Mouse (Mus musculus): Measurements from ENCODE around the gene Sat2. TPM values are rescaled to one million over a fixed set of nuclear protein-coding genes. Genes with fewer than 3 reads are reported as not detected.

Sat2 gene
- polyA plus RNA-seq, 1 experiment from 2014 or later = 18.7 TPM

- Histone ChIP-seq H3K36me3 (ENCODE audit: control insufficient read depth, insufficient read depth, low read length) (peaks cover 3% of the 10 kb centered on the region), H3K27ac (ENCODE audit: low read length) (peak within 1 kb of the TSS; percentile 90), H3K4me2 (replicated peaks; ENCODE audit: low read depth, low read length) (peak within 1 kb of the TSS; percentile 81), H3K9me3 (ENCODE audit: control insufficient read depth, low read depth, low read length) (no peaks in the 10 kb centered on the region), H3K27me3 (ENCODE audit: control insufficient read depth, insufficient read depth, low read length) (no peaks in the 10 kb centered on the region), H3K9ac (replicated peaks; ENCODE audit: low read depth, low read length) (peak within 1 kb of the TSS; percentile 95), H3K4me1 (ENCODE audit: control insufficient read depth, insufficient read depth, low read length) (peaks cover 17% of the 10 kb centered on the region), H3K4me3 (ENCODE audit: low read depth, low read length) (peak within 1 kb of the TSS; percentile 98)
- WGBS = under 1% methylated on average over 42 of the region's 56 CpGs
- ATAC-seq (ENCODE audit: insufficient number of reproducible peaks, insufficient read depth, low FRiP score, low read depth) = peak; percentile 99
Observed at GRCm38 (mm10) chr11:69632284-69633089, 10.7 kb downstream of the Sat2 start, which contains the start of gene Fxr2. Fxr2 (plus strand) TSS chr11:69632990.

- Histone ChIP-seq H3K4me3 (ENCODE audit: low read depth, low read length) (peak overlapping the region; percentile 98), H3K27me3 (ENCODE audit: control insufficient read depth, insufficient read depth, low read length) (no peaks in the 10 kb centered on the region), H3K36me3 (ENCODE audit: control insufficient read depth, insufficient read depth, low read length) (peaks cover 5% of the 10 kb centered on the region), H3K4me1 (ENCODE audit: control insufficient read depth, insufficient read depth, low read length) (peaks cover 17% of the 10 kb centered on the region), H3K27ac (ENCODE audit: low read length) (peak overlapping the region; percentile 90), H3K4me2 (replicated peaks; ENCODE audit: low read depth, low read length) (peak overlapping the region; percentile 81), H3K9me3 (ENCODE audit: control insufficient read depth, low read depth, low read length) (no peaks in the 10 kb centered on the region), H3K9ac (replicated peaks; ENCODE audit: low read depth, low read length) (peak overlapping the region; percentile 95)
- ATAC-seq (ENCODE audit: insufficient number of reproducible peaks, insufficient read depth, low FRiP score, low read depth) = peak; percentile 54
- under 1% methylated on average over 37 of the region's 50 CpGs for WGBS
Observed at GRCm38 (mm10) chr11:69633128-69633866, 11.5 kb downstream of the Sat2 start.

GRCm38 (mm10) chr11:69635471-69635870, 13.6 kb downstream of the Sat2 start:
- peaks cover 23% of the 10 kb centered on the region for H3K36me3 ChIP-seq (ENCODE audit: control insufficient read depth, insufficient read depth, low read length)

GRCm38 (mm10) chr11:69645860-69646259, 24.0 kb downstream of the Sat2 start:
- no peaks in the 10 kb centered on the region for H3K9me3 ChIP-seq (ENCODE audit: control insufficient read depth, low read depth, low read length)
- 96% methylated on average over 5 of the region's 5 CpGs for WGBS

More at GRCm38 (mm10) chr11:69635471-69635870, 13.6 kb downstream of the Sat2 start:
- no peak overlapping the region for H3K27ac ChIP-seq (ENCODE audit: low read length)
- H3K4me3 ChIP-seq (ENCODE audit: low read depth, low read length) = no peak overlapping the region
- 76% methylated on average over 3 of the region's 3 CpGs for WGBS
- H3K27me3 ChIP-seq (ENCODE audit: control insufficient read depth, insufficient read depth, low read length) = no peaks in the 10 kb centered on the region
- peak overlapping the region; percentile 81; the same call in 1 of the 2 replicates for H3K4me2 ChIP-seq (replicated peaks; ENCODE audit: low read depth, low read length)
- no peak for ATAC-seq (ENCODE audit: insufficient number of reproducible peaks, insufficient read depth, low FRiP score, low read depth)
- peak overlapping the region; percentile 10; the same call in 1 of the 2 replicates for H3K9ac ChIP-seq (replicated peaks; ENCODE audit: low read depth, low read length)
- peaks cover 17% of the 10 kb centered on the region for H3K4me1 ChIP-seq (ENCODE audit: control insufficient read depth, insufficient read depth, low read length)
- H3K9me3 ChIP-seq (ENCODE audit: control insufficient read depth, low read depth, low read length) = no peaks in the 10 kb centered on the region

GRCm38 (mm10) chr11:69653399-69653798, 31.6 kb downstream of the Sat2 start:
- H3K9ac ChIP-seq (replicated peaks; ENCODE audit: low read depth, low read length) = no peak overlapping the region
- peaks cover 16% of the 10 kb centered on the region; the same call in 1 of the 2 replicates for H3K4me1 ChIP-seq (ENCODE audit: control insufficient read depth, insufficient read depth, low read length)
- H3K4me3 ChIP-seq (ENCODE audit: low read depth, low read length) = no peak overlapping the region
- no peak overlapping the region for H3K4me2 ChIP-seq (replicated peaks; ENCODE audit: low read depth, low read length)
- ATAC-seq (ENCODE audit: insufficient number of reproducible peaks, insufficient read depth, low FRiP score, low read depth) = no peak
- H3K9me3 ChIP-seq (ENCODE audit: control insufficient read depth, low read depth, low read length) = no peaks in the 10 kb centered on the region
- peaks cover 63% of the 10 kb centered on the region for H3K36me3 ChIP-seq (ENCODE audit: control insufficient read depth, insufficient read depth, low read length)
- no peaks in the 10 kb centered on the region for H3K27me3 ChIP-seq (ENCODE audit: control insufficient read depth, insufficient read depth, low read length)
- H3K27ac ChIP-seq (ENCODE audit: low read length) = no peak overlapping the region
- WGBS = 72% methylated on average over 5 of the region's 5 CpGs

More at GRCm38 (mm10) chr11:69645860-69646259, 24.0 kb downstream of the Sat2 start:
- no peaks in the 10 kb centered on the region for H3K4me1 ChIP-seq (ENCODE audit: control insufficient read depth, insufficient read depth, low read length)
- no peak overlapping the region for H3K4me2 ChIP-seq (replicated peaks; ENCODE audit: low read depth, low read length)
- no peak overlapping the region for H3K27ac ChIP-seq (ENCODE audit: low read length)
- no peak for ATAC-seq (ENCODE audit: insufficient number of reproducible peaks, insufficient read depth, low FRiP score, low read depth)
- H3K9ac ChIP-seq (replicated peaks; ENCODE audit: low read depth, low read length) = no peak overlapping the region
- H3K36me3 ChIP-seq (ENCODE audit: control insufficient read depth, insufficient read depth, low read length) = peaks cover 91% of the 10 kb centered on the region
- no peaks in the 10 kb centered on the region for H3K27me3 ChIP-seq (ENCODE audit: control insufficient read depth, insufficient read depth, low read length)
- H3K4me3 ChIP-seq (ENCODE audit: low read depth, low read length) = no peak overlapping the region

GRCm38 (mm10) chr11:69654760-69655159, 32.9 kb downstream of the Sat2 start:
- Histone ChIP-seq H3K9ac (replicated peaks; ENCODE audit: low read depth, low read length) (no peak overlapping the region), H3K4me2 (replicated peaks; ENCODE audit: low read depth, low read length) (no peak overlapping the region), H3K27ac (ENCODE audit: low read length) (peak overlapping the region; percentile 33; the same call in 1 of the 2 replicates), H3K27me3 (ENCODE audit: control insufficient read depth, insufficient read depth, low read length) (no peaks in the 10 kb centered on the region), H3K4me1 (ENCODE audit: control insufficient read depth, insufficient read depth, low read length) (peaks cover 16% of the 10 kb centered on the region; the same call in 1 of the 2 replicates), H3K36me3 (ENCODE audit: control insufficient read depth, insufficient read depth, low read length) (peaks cover 58% of the 10 kb centered on the region), H3K9me3 (ENCODE audit: control insufficient read depth, low read depth, low read length) (no peaks in the 10 kb centered on the region), H3K4me3 (ENCODE audit: low read depth, low read length) (no peak overlapping the region)
- no peak for ATAC-seq (ENCODE audit: insufficient number of reproducible peaks, insufficient read depth, low FRiP score, low read depth)
- WGBS = 37% methylated on average over 9 of the region's 9 CpGs

GRCm38 (mm10) chr11:69655264-69656064, 33.6 kb downstream of the Sat2 start, which contains the start of gene Sox15:
Sox15 (plus strand) TSS chr11:69655314.
- 24% methylated on average over 34 of the region's 34 CpGs for whole genome bisulfite sequencing

More at GRCm38 (mm10) chr11:69655264-69656064, 33.6 kb downstream of the Sat2 start, which contains the start of gene Sox15:
- Histone ChIP-seq H3K36me3 (ENCODE audit: control insufficient read depth, insufficient read depth, low read length) (peaks cover 51% of the 10 kb centered on the region), H3K9me3 (ENCODE audit: control insufficient read depth, low read depth, low read length) (no peaks in the 10 kb centered on the region), H3K4me1 (ENCODE audit: control insufficient read depth, insufficient read depth, low read length) (peaks cover 16% of the 10 kb centered on the region; the same call in 1 of the 2 replicates), H3K4me3 (ENCODE audit: low read depth, low read length) (no peak within 1 kb of the TSS), H3K4me2 (replicated peaks; ENCODE audit: low read depth, low read length) (peak within 1 kb of the TSS; percentile 22), H3K27ac (ENCODE audit: low read length) (peak within 1 kb of the TSS; percentile 33; the same call in 1 of the 2 replicates), H3K9ac (replicated peaks; ENCODE audit: low read depth, low read length) (no peak within 1 kb of the TSS), H3K27me3 (ENCODE audit: control insufficient read depth, insufficient read depth, low read length) (no peaks in the 10 kb centered on the region)
- peak; percentile 47; the same call in 1 of the 2 replicates for ATAC-seq (ENCODE audit: insufficient number of reproducible peaks, insufficient read depth, low FRiP score, low read depth)
